Mouse (Mus musculus) left cerebral cortex, postnatal 36 days (tissue): ENCODE measurements at regions not wholly inside any gene's neighbourhood (a gene's known extent, or its start where the extent isn't known, plus 50 kb on each side); places are given as distances from the start of the nearest gene placed in this dataset.

Experiments used
- DNase-seq, 2 experiments: peaks; one replicate each; pipeline ENCODE4 v3.0.0; 2021 to 2022; ENCODE audit warnings: low spot score in 2 of 2, mixed read lengths in 1 of 2
- intact Hi-C: fragments of 180-260 bp; cut with DNase I; formaldehyde crosslinking; loops from one replicate; pipeline ENCODE4 v1.15.1; 2025

GRCm38 (mm10) chr6:117237096-117237495, 68.8 kb downstream of the Cxcl12 start:
- DNase-seq: no peak
- intact Hi-C loops: no loop called here

GRCm38 (mm10) chr6:117241206-117241605, 72.9 kb downstream of the Cxcl12 start:
- intact Hi-C loops: no loop called here
- DNase-seq: no peak

DNA sequence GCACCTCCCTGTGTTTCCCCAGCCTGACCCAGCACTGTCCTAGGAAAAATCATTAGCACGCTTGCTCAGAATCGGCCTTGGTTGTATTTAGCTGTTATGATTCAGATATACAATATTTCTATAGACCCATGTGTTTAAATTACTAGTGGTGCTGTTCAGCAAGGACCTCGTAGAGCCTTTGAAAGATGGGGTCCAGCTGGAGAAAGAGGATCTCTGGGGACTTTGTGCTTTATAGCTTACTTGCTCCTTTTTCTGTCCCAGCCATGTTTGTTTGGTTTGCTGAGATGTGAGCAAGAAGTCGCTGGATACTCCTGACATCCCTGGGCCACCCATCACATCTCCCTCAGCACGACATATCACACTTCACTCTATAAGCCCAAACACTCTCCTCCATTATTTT, 77.1 kb downstream of the Cxcl12 start:
- DNase-seq: no peak
- intact Hi-C loops: no loop called here

GRCm38 (mm10) chr6:117245849-117246248, 77.5 kb downstream of the Cxcl12 start:
- DNase-seq: no peak
- intact Hi-C loops: no loop called here

DNA sequence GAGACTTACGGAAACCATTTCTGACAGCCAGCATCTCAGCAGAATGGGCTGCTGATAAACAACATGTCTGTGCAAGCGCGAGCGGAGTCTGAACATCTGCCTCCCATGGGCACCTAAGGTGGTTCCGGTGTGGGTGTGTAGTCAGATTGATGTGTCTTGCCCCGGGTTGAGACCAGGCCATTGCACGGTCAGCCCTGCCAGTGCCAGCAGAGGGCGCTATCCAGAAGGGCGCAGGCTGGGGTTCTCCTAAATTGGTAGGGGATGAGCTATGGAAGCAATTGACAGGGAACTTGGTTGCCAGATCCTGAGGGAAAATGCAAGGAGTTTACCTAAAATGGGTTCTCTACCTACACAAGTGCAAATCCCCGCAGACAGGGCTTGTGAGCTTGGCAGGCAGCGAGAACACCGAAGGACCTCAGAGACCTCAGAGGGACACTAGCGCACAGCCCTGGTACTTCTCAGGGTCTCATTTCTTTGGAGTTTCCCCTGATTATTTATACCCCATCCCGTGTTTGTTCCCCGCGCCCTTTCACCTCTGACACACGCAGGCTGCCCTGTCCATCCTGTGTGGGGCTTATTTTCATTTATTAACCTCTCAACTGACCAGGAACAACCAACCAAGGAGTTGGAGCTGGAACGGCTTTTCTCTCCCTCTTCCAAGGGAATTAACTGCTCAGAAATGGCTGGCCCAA, 81.0 kb downstream of the Cxcl12 start:
- no peak for DNase-seq
- intact Hi-C loops: no loop called here

- DNase-seq: no peak
- intact Hi-C loops: no loop called here
Measured at GRCm38 (mm10) chr6:117250051-117250450, 81.7 kb downstream of the Cxcl12 start.

DNA sequence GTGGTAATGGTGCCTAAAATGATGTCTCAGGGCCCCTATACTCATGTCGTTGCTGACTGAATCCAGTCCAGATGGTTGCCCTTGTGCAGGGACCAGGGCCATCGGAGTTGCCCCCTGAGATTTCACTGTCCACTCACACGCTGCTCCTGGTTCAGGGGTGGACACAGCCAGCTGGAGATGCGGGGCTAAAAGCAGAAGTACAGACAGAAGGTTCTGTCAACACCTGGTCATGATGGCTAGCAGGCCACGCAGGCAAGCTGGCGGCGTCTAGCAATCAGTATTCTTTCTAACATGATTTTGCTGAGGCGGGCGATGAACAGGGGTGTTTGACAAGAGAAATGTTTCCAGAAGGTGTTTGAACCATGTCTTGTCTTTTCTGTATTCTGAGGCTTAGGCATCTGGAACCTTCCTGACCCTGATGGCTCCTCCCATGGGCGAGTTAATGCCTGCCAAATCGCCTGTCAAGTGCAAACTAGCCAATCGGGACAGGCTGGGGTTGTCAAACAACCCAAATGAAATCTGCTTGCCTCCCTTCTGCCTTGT, 83.1 kb downstream of the Cxcl12 start:
- intact Hi-C loops: no loop called here
- DNase-seq: no peak

DNA sequence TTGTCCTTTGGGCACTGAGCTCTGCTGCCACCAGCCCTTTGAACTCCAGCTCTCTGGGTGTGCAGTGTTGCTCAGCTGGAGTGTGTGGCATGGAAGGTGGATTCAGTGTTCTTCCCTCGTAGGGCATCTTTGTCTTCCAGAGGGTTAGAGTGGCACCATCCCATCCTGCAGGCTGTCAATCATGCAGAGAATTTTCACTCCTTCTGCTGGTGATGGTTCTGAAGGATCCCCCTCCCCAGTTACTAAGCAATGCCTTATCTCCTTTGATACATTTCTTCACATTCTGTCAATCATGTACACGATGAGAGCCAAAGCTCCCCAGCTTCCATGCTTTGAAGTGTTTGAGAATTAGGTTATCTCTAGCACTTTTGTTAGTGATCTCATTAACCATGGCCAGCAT, 84.0 kb downstream of the Cxcl12 start:
- intact Hi-C loops: no loop called here

DNA sequence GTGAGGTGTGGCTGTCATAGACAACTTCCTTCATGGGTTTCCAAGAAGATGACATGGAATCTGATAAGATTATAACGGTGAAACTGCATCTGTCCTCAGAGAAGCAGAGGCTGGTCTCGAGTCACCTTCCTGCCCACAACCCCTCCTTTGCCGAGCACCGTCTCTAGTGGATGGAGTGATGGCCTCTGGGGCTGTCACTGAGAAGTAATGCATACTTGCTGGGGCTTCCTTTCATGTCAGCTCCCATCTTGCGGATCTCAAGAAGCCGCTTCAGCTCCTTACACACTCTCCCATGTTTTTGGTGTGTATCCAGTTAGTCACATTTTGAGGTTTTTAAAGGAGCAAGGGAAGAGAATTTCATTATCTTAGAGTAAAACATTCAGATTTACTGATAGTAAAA, 84.7 kb downstream of the Cxcl12 start:
- intact Hi-C loops: no loop called here
- DNase-seq: no peak

More for the DNA sequence above, 84.0 kb downstream of the Cxcl12 start:
- DNase-seq: no peak

DNA sequence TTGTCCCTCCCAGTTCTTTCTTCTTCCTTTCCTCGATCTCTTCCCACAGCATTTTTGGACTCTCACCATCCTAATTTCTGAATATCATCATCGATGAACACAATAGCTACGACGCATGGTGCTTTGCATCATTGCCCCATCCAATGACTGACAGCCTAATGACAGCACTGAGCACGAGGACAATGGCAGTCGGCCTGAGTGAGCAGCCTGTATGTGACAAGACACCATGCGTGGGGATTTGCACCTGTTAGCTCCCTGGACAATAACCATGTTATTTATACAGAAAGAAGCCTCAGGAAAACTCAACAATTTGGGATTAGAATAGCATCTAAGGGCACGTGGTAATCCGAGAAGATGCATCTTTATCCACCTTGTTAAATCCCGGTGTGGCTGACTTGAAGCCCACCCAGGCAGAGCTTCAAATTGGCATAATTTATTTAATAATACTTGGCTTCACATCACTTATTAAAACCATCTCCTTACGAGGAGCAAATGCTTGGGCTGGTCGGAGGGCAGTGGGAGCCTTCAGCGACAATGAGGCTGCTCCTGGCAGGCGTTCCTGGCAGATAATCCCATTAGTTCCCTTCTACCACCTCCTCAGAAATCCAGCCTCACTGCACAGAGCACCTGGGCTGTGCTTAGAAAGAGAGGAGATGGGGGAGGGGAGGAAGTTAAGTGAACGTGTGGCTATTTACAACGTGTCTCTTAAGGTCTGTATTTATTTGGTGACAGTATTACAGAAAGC, 85.4 kb downstream of the Cxcl12 start:
- DNase-seq: no peak
- intact Hi-C loops: no loop called here

- intact Hi-C loops: no loop called here
- peak; percentile 18 to 33 for DNase-seq
Measured at GRCm38 (mm10) chr6:117254620-117255228, 86.4 kb downstream of the Cxcl12 start.

- DNase-seq: no peak
- intact Hi-C loops: no loop called here
Measured at GRCm38 (mm10) chr6:117255399-117256098, 87.2 kb downstream of the Cxcl12 start.

GRCm38 (mm10) chr6:117256099-117256471, 87.8 kb downstream of the Cxcl12 start:
- intact Hi-C loops: no loop called here
- DNase-seq: no peak

DNA sequence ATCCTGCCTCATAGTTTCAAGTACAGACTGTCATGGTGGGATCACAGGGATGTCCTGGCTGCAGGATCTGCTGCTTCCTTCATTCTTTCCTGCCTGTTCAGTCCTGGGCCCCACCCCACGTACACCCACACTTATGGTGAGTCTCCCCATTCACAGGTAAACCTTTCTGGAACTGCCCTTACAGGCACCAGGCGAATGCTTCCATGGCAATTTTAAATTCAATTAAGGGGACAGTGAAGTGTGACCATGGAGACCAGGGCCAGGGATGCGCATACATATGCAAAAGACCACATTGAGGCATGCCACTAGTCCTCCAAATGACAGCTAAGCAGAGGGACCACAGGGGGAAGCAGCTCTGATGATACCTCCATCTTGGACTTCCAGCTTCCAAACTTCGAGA, 89.3 kb downstream of the Cxcl12 start:
- intact Hi-C loops: no loop called here
- DNase-seq: no peak

GRCm38 (mm10) chr6:117267906-117268305, 99.6 kb downstream of the Cxcl12 start:
- intact Hi-C loops: no loop called here
- DNase-seq: no peak

DNA sequence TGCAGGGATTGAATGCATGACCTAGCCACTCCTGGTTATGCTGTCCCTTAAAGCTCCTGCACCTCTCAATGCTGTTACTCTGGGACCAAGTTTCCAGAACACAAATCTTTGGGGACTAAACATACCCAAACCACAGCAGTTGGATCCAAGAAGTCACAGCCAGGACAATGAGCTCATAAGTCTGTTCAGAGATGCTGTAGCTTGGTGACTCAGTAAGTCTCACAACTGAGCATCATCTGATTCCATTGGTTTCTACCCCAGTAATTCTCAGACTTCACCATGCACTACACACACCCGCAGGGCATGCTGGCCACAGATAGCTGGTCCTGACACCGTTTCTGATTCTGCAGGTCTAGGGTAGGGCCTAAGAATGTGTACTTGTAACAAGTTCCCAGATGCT, 100.0 kb downstream of the Cxcl12 start:
- intact Hi-C loops: no loop called here
- DNase-seq: no peak

GRCm38 (mm10) chr6:117270261-117270660, 101.9 kb downstream of the Cxcl12 start:
- no peak for DNase-seq
- intact Hi-C loops: no loop called here

DNA sequence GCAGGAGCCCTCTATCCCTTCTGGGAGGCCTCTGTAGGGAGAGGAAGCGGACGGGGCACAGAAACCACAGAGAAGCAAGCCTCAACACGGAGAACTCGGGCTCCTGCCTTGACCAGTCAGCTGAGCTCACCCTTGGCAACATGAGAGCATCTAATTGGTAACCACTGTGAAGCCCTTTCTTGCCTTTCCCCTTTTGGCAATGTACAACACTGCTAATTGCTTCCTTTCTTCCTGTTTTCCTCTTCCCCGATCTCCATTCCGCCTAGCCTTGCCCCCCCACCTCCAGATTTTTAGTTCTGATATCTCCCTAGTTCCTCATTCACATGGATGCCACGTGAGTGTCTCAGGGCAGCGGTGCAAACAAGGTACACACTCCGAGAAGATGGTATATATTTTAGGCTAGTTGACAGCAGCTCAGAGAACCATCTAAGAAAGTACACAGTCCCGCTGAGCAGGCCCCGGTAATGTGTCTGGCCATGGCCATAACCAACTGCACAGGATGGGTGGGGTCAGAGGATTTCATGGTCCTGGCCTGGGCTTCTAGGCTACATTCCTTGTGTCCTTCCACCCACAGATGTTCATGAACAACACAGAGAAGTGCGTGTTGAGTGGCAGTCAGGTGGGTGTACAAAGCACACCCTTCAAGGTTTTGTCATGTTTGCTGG, 103.4 kb downstream of the Cxcl12 start:
- no peak for DNase-seq
- intact Hi-C loops: no loop called here

GRCm38 (mm10) chr6:117272227-117272955, 104.1 kb downstream of the Cxcl12 start:
- DNase-seq: no peak
- intact Hi-C loops: no loop called here
